Mouse (Mus musculus) midbrain, embryonic 15.5 days (tissue): ENCODE results near the gene Tas2r114. TPM values are rescaled to one million over a fixed set of nuclear protein-coding genes. Genes with fewer than 3 reads are reported as not detected.

Source experiments
- ATAC-seq: fragments of 200-750 bp; cut with Nextera tagmentation; replicated peaks from 2 replicates; pipeline ENCODE4 v1.8.0; 2017; ENCODE audit warnings: moderate TSS enrichment
- H3K27ac ChIP-seq: fragments of 300-500 bp; sonication (generic); 2 replicates; pipeline ENCODE4 v1.5.1; 2015; ENCODE audit warnings: mild to moderate bottlenecking, inconsistent platforms
- H3K27me3 ChIP-seq: fragments of 300-500 bp; sonication (generic); replicated peaks from 2 replicates; pipeline ENCODE4 v1.6.1; 2015; ENCODE audit warnings: inconsistent platforms
- H3K36me3 ChIP-seq: fragments of 300-500 bp; sonication (generic); replicated peaks from 2 replicates; pipeline ENCODE4 v1.6.1; 2015; ENCODE audit warnings: inconsistent platforms
- H3K4me1 ChIP-seq: fragments of 300-500 bp; sonication (generic); 2 replicates; pipeline ENCODE4 v1.6.1; 2015; ENCODE audit warnings: inconsistent platforms
- H3K4me2 ChIP-seq: fragments of 300-500 bp; sonication (generic); 2 replicates; pipeline ENCODE4 v1.6.1; 2015; ENCODE audit warnings: inconsistent platforms, mild to moderate bottlenecking, moderate library complexity
- H3K4me3 ChIP-seq: fragments of 300-500 bp; sonication (generic); 2 replicates; pipeline ENCODE4 v1.5.1; 2015; ENCODE audit warnings: mild to moderate bottlenecking, inconsistent platforms
- H3K9ac ChIP-seq: fragments of 300-500 bp; sonication (generic); 2 replicates; pipeline ENCODE4 v1.6.1; 2015; ENCODE audit warnings: mild to moderate bottlenecking, inconsistent platforms
- H3K9me3 ChIP-seq: fragments of 300-500 bp; sonication (generic); 2 replicates; pipeline ENCODE4 v1.6.1; 2016; ENCODE audit warnings: inconsistent platforms
- WGBS: fragments of 180-500 bp; shearing (Covaris S2); methylation state at CpG from one replicate; pipeline ENCODE4 v1.1.7; 2015; ENCODE audit warnings: mixed read lengths; 5-methylcytosine and 5-hydroxymethylcytosine counted together
- polyA plus RNA-seq: library from polyadenylated mRNA; unstranded; fragments of >200 nt; fragmentation: Nextera tagmentation; extraction: Ambion mirVana; gene quantifications from 2 replicates; pipeline ENCODE4 v1.2.1, GENCODE M21; 2015

Gene Tas2r114
- not detected in 2 replicates for polyA plus RNA-seq

DNA sequence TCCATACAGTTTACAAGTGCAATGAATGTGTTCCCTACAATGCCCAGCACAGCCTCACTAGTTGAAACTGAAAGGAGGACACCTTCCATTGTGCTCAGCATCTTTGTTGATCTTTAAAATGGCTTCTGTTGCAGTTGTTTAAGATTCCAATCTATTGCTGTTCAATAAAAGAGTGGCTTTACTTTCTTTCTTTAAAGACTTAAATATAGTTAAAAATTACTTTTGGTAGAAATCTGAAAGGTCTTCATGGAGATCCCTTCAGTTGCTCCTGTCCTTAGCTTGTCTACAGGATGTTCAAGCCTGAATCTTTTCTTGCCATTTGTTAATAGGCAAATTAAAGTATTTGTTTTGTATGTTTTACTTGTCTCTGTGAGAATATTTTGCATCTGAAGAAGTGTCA, at the start of gene Tas2r114:
TSS of gene Tas2r114 (minus strand) at position 101 of the 400 bp plus-strand sequence.
- H3K9me3 ChIP-seq, result peaks cover 6% of the 10 kb centered on the region; the same call in 1 of the 2 replicates
- H3K27me3 ChIP-seq, result no peaks in the 10 kb centered on the region
- ATAC-seq, result no peak

DNA sequence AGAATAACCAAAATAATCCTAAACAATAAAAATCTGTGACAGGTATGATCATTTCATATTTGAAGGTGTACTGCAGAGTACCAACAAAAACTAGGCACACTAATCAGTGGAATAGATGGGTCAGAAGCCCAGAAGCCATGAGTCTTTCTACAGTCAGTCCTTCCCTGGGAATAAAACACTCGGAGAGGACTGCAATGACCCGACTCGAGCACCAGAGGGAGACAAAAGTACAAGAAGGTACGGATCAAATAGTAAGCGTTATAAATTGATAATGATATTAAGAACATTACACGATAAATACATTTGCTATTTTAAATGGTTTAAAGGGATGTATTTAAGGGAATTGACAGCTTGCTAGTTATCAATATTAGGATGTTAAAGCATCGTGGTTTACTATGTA, 22.9 kb upstream of the Tas2r114 start:
- H3K27me3 ChIP-seq, result no peaks in the 10 kb centered on the region
- H3K9ac ChIP-seq, result no peak overlapping the region
- H3K4me3 ChIP-seq, result no peak overlapping the region
- H3K4me1 ChIP-seq, result no peaks in the 10 kb centered on the region
- 0 out of 2 replicates have a peak, but pooled peaks cover 4% of the 10 kb centered on the region for H3K9me3 ChIP-seq
- ATAC-seq, result no peak
- no peak overlapping the region for H3K4me2 ChIP-seq
- no peak overlapping the region for H3K27ac ChIP-seq
- H3K36me3 ChIP-seq, result no peaks in the 10 kb centered on the region
- 48% methylated on average over 7 of the region's 7 CpGs for WGBS

More for the DNA sequence above, at the start of gene Tas2r114:
- H3K9ac ChIP-seq, result no peak within 1 kb of the TSS
- no peak within 1 kb of the TSS for H3K27ac ChIP-seq
- no peaks in the 10 kb centered on the region for H3K36me3 ChIP-seq
- no peaks in the 10 kb centered on the region for H3K4me1 ChIP-seq
- H3K4me3 ChIP-seq, result no peak within 1 kb of the TSS
- H3K4me2 ChIP-seq, result no peak within 1 kb of the TSS

DNA sequence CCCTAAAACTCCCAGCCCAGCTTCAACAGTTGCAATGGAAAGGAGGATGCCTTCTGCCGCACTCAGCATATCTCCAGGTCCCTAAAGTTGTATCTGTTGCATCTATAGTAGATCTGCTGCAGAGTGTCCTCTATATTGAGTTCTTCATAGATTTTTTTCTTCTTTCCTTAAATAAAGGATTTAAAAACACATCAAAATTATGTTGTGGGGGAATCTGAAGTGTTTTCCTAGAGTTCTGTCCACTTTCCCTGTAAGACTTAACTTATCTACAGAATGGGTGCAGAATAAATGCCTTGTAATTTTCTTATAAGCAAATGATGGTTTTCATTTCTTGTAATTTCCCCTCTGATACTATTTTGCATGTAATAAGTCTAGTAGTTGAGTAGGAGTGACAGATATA, 2.5 kb downstream of the Tas2r114 start, which contains the start of gene Tas2r105:
TSS of gene Tas2r105 (minus strand) at position 101 of the 400 bp plus-strand sequence.
- Histone ChIP-seq H3K27me3 (no peaks in the 10 kb centered on the region), H3K4me2 (no peak within 1 kb of the TSS), H3K36me3 (no peaks in the 10 kb centered on the region), H3K4me3 (no peak within 1 kb of the TSS), H3K4me1 (no peaks in the 10 kb centered on the region), H3K9ac (no peak within 1 kb of the TSS), H3K27ac (no peak within 1 kb of the TSS), H3K9me3 (peaks cover 10% of the 10 kb centered on the region; the same call in 1 of the 2 replicates)
- ATAC-seq, result no peak
- WGBS, result 84% methylated on average over 1 of the region's 1 CpGs

DNA sequence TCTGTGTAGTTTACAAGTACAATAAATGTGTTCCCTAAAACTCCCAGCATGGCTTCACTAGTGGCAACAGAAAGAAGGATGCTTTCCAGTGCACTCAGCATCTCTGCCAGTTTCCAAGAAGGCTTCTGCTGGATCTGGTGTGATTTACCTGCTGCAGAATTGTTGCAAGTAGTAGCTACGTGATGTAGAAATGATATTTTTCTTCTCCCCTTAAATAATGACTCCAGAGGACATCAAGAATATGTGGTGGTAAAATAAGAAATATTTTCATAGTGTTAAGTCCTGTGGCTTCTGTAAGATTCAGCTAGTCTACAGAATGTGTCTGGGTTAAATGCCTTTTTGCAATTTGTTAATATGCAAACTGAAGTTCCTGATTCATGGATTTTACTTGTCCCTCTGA, 4.2 kb downstream of the Tas2r114 start, which contains the start of gene Tas2r104:
TSS of gene Tas2r104 (minus strand) at position 101 of the 400 bp plus-strand sequence.
- Histone ChIP-seq H3K9ac (no peak within 1 kb of the TSS), H3K27ac (no peak within 1 kb of the TSS), H3K4me3 (no peak within 1 kb of the TSS), H3K27me3 (no peaks in the 10 kb centered on the region), H3K9me3 (peaks cover 6% of the 10 kb centered on the region; the same call in 1 of the 2 replicates), H3K4me2 (no peak within 1 kb of the TSS), H3K4me1 (no peaks in the 10 kb centered on the region), H3K36me3 (no peaks in the 10 kb centered on the region)
- 77% methylated on average over 1 of the region's 1 CpGs for WGBS
- ATAC-seq, result no peak

DNA sequence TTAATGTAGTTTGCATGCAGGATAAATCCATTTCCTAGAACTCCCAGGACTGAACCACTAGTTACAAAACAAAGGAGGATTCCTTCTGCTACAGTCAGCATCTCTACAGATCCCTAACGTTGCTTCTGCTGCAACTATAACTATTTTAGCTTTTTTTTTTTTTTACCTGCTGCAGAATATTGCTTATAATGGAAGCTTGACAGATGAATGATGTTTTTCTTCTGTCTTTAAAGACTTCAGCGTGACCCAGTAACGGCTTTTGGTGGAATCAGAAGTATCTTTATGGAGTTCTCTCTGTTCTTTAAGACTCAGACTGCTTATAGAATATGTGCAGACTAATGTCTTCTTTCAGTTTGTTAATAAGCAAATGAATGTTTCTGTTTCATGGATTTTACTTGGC, 11.1 kb downstream of the Tas2r114 start, which contains the start of gene Tas2r106:
TSS of gene Tas2r106 (minus strand) at position 101 of the 400 bp plus-strand sequence.
- H3K9ac ChIP-seq, result no peak within 1 kb of the TSS
- H3K27me3 ChIP-seq, result no peaks in the 10 kb centered on the region
- 76% methylated on average over 3 of the region's 3 CpGs for WGBS
- no peaks in the 10 kb centered on the region for H3K4me1 ChIP-seq
- peaks cover 13% of the 10 kb centered on the region; the same call in 1 of the 2 replicates for H3K9me3 ChIP-seq
- no peak within 1 kb of the TSS for H3K27ac ChIP-seq
- no peak for ATAC-seq
- no peak within 1 kb of the TSS for H3K4me2 ChIP-seq
- no peak within 1 kb of the TSS for H3K4me3 ChIP-seq
- no peaks in the 10 kb centered on the region for H3K36me3 ChIP-seq

DNA sequence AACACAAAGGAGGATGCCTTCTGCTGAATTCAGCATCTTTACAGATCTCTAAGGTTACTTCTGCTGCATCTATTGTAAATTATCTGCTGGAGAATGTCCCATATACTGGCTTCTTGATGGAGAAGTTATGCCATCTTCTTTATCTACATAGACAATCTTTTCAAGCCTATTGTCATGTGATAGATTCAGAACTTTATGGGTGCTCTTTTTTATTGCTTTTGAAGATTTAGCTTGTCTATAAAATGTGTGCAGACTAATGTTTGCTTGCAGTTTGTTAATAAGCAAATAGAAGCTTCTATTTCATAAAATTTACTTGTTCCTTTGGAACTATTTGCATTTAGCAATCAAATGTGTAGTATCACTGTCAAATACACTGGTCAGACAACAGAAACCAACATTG, 29.8 kb downstream of the Tas2r114 start, which contains the start of gene Tas2r107:
TSS of gene Tas2r107 (minus strand) at position 101 of the 400 bp plus-strand sequence.
- H3K9me3 ChIP-seq, result 0 out of 2 replicates have a peak, but pooled peaks cover 6% of the 10 kb centered on the region
- no peaks in the 10 kb centered on the region for H3K4me1 ChIP-seq
- H3K36me3 ChIP-seq, result no peaks in the 10 kb centered on the region
- no peak within 1 kb of the TSS for H3K9ac ChIP-seq
- H3K27me3 ChIP-seq, result no peaks in the 10 kb centered on the region
- no peak within 1 kb of the TSS for H3K4me2 ChIP-seq
- H3K4me3 ChIP-seq, result no peak within 1 kb of the TSS
- H3K27ac ChIP-seq, result no peak within 1 kb of the TSS
- no peak for ATAC-seq

Other genes starting within 250 kb of the Tas2r114 start
- not detected in 2 replicates for gene 5430401F13Rik, start 203.7 kb downstream of the Tas2r114 start, polyA plus RNA-seq
- gene Gm6619, start 203.7 kb downstream of the Tas2r114 start, polyA plus RNA-seq, result not detected in 2 replicates
- gene Tas2r130, start 59.2 kb downstream of the Tas2r114 start, polyA plus RNA-seq, result not detected in 2 replicates
- not detected in 2 replicates for gene Tas2r107, start 29.9 kb downstream of the Tas2r114 start, polyA plus RNA-seq
- gene Tas2r106, start 11.2 kb downstream of the Tas2r114 start, polyA plus RNA-seq, result not detected in 2 replicates
- gene Tas2r104, start 4.3 kb downstream of the Tas2r114 start, polyA plus RNA-seq, result not detected in 2 replicates
- gene Tas2r105, start 2.6 kb downstream of the Tas2r114 start, polyA plus RNA-seq, result not detected in 2 replicates